Mouse (Mus musculus): ENCODE measurements around the gene Fgf11.

DNA sequence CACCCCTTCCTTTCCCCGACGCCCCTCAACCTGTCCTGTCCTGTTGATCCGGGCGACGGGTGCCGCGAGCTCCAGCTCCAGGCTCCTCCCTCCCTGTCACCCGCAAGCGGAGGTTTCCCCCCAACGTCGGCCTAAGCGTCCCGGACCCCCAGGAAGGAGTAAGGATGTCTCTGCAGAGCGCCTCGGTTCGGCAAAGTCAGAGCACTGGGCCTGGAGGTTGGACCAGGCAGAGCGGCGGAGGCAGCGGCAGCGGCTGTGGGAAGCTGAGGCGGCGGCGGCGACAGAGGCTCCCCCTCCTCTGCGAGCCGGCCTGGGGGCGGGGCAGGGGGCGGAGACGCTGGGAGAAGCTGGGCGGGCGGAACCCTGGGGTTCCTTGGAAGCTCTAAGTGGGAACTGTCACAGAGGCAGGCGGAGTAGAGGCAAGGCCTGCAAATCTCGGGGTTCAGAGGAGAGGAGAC, 1.0 kb upstream of the Fgf11 start:
- TF ChIP-seq CTCF (IDR thresholded peaks at IDR 0.05; ENCODE audit: borderline replicate concordance, insufficient read depth, low read depth, low read length) (no peak), POLR2A (IDR thresholded peaks at IDR 0.05; ENCODE audit: borderline replicate concordance, insufficient read depth, low read length) (0 out of 2 replicates have a peak, but pooled peaks have one; percentile 18)

Data from cerebellum, adult 2 months (tissue).